Mouse (Mus musculus): ENCODE results near the gene Krtap22-2.
"Not testable (repeated sequence)": the region's sequence is repeated elsewhere in the genome, so short reads cannot be mapped to it uniquely, and the experiment has no call there.

The Krtap22-2 gene

GRCm38 (mm10) chr16:89010659-89011058 is at the start of gene Krtap22-2:
Gene Krtap22-2 (minus strand): TSS chr16:89010759.
- DNase-seq: no peak

- no peak for DNase-seq
Measured at GRCm38 (mm10) chr16:89047783-89048182, 37.2 kb upstream of the Krtap22-2 start, which contains the start of gene Krtap6-5. Gene Krtap6-5 (minus strand): TSS chr16:89047883.

- DNase-seq: not testable (repeated sequence)
Measured at GRCm38 (mm10) chr16:89041372-89041771, 30.8 kb upstream of the Krtap22-2 start, which contains the start of gene Gm10228. Gene Gm10228 (minus strand): TSS chr16:89041472.

GRCm38 (mm10) chr16:89031399-89031798 is 20.8 kb upstream of the Krtap22-2 start, which contains the start of gene Krtap6-1:
Gene Krtap6-1 (plus strand): TSS chr16:89031699.
- DNase-seq: not testable (repeated sequence)

- DNase-seq: not testable (repeated sequence)
Measured at GRCm38 (mm10) chr16:89014984-89015383, 4.4 kb upstream of the Krtap22-2 start, which contains the start of gene Gm10229. Gene Gm10229 (plus strand): TSS chr16:89015284.

GRCm38 (mm10) chr16:89013973-89014372 is 3.4 kb upstream of the Krtap22-2 start:
- DNase-seq: no peak

GRCm38 (mm10) chr16:88962773-88963172 is 47.8 kb downstream of the Krtap22-2 start, which contains the start of gene Krtap16-3:
Gene Krtap16-3 (minus strand): TSS chr16:88962873.
- DNase-seq: no peak
